Mouse (Mus musculus) cortical plate, adult 2 months (tissue): ENCODE measurements around the gene Cdca3. TPM values are rescaled to one million over a fixed set of nuclear protein-coding genes. Genes with fewer than 3 reads are reported as not detected.

Experiments used
- H3K27ac ChIP-seq: fragments of 200-500 bp; 2 replicates; pipeline ENCODE4 v1.5.1; 2012; ENCODE audit warnings: low read length, control low read depth, inconsistent platforms; ENCODE audit not compliant: insufficient read depth
- H3K4me1 ChIP-seq: fragments of 200-500 bp; 2 replicates; pipeline ENCODE4 v1.6.1; 2011; ENCODE audit warnings: low read length; ENCODE audit not compliant: control insufficient read depth, insufficient read depth
- H3K4me3 ChIP-seq: fragments of 200-500 bp; 2 replicates; pipeline ENCODE4 v1.5.1; 2011; ENCODE audit warnings: mild to moderate bottlenecking, low read length, control low read depth; ENCODE audit not compliant: insufficient read depth
- CTCF ChIP-seq: fragments of 200-500 bp; IDR thresholded peaks from 2 replicates; pipeline ENCODE4 v1.5.1; 2011; ENCODE audit warnings: mild to moderate bottlenecking, control low read depth, low read length; ENCODE audit not compliant: insufficient read depth; ENCODE audit errors: extremely low read depth
- POLR2A ChIP-seq: fragments of 200-500 bp; IDR thresholded peaks from 2 replicates; pipeline ENCODE4 v1.6.1; 2011; ENCODE audit warnings: mild to moderate bottlenecking, low read length, control low read depth; ENCODE audit not compliant: insufficient read depth; ENCODE audit errors: extremely low read depth
- polyA plus RNA-seq: library from polyadenylated mRNA; depleted of rRNA; stranded (reverse); fragments of >200 nt; gene quantifications from 2 replicates; pipeline ENCODE4 v1.2.3, GENCODE M21; 2012

Cdca3 gene
- polyA plus RNA-seq, 1 experiment = 2.3 TPM

DNA sequence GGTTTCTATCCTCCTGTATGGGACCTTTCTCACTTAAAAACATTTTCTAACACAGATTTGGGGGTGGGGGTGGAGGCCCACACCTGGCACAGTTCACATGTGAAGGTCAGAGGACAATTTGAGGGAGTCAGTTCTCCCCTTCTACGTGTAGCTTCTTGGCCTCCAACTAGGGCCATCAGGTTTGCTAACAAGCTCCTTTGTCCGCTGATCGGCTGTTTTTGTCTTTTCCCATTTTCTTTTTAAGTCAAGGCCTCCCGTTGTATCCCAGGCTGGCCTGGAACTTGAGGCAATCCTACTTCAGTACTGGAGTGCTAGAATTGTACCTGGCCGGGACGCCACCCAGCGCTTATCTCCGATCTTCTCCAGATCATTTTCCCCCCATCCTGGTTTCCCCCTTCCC, 2.3 kb downstream of the Cdca3 start:
- Histone ChIP-seq H3K4me1 (no peaks in the 10 kb centered on the region), H3K27ac (no peak overlapping the region), H3K4me3 (no peak overlapping the region)
- no peak for TF ChIP-seq POLR2A
- no peak for TF ChIP-seq CTCF

DNA sequence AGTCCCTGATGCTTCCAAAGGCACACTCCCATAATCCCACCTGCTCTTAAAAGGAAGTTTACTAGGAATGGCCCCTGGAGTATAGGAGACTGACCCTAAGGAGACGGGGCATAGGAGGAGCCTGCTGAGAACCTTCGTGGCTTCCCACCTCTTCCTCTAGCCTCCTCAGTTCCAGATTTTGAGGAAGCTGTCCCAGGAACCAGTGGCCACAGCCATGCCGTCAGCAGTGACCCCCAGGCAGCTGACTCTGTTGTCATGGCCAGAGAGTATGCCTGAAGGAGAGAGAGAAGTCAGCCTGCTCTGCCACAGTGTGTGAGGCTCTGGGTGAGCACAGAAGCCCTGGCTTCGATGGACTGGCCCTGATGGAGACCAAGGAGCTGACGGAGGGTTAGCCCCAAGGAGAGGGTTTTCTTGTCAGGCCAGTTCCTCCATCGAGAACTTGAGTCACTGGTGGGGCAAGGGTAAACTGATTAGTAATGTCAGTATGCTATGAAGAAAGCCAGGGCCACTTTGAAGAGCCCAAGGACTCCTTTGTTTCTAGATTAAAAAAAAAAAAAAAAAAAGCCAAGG, 5.2 kb downstream of the Cdca3 start:
- no peak for TF ChIP-seq CTCF
- Histone ChIP-seq H3K27ac (no peak overlapping the region), H3K4me1 (no peaks in the 10 kb centered on the region), H3K4me3 (no peak overlapping the region)

DNA sequence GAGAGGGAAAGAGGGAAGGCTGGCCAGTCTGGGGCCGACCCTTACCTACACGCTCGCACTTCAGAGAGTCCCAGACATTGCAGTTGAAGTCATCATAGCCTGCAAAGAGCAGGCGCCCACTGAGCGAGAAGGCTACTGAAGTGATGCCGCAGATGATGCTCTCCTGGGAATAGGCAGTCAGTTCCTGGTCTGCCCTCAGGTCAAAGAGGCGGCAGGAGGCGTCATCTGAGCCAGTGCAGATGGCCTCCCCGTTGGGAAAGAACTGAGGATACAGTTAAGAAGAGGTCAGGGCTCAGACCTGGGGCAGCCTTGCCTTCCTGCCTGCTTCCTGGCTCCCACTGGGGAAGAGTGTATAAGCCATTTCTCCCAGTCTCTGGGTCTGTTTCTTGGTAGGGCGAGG, 6.2 kb downstream of the Cdca3 start:
- TF ChIP-seq POLR2A (no peak), CTCF (no peak)
- H3K4me3 ChIP-seq = no peak overlapping the region
- H3K4me1 ChIP-seq = no peaks in the 10 kb centered on the region
- H3K27ac ChIP-seq = no peak overlapping the region

DNA sequence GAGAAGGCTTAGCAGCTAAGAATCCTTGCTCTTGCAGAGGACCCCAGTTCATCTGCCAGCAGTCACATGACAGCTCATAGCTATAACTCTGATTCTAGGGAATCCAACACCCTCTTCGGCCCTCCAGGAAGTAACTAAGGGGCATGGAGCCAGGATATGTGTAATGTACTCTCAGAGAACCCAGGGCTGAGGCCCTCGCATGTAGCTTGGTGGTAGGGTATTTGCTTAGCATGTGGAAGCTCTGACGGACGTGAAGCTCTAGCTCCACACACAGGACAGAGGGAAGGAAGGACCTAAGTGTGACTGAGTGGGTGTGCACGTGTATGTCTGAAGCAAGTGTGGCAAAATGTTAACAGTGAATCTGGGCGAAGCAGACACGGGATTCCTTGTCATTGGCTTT, 7.1 kb downstream of the Cdca3 start:
- TF ChIP-seq POLR2A (no peak), CTCF (no peak)
- no peak overlapping the region for H3K27ac ChIP-seq
- no peaks in the 10 kb centered on the region for H3K4me1 ChIP-seq
- no peak overlapping the region for H3K4me3 ChIP-seq

DNA sequence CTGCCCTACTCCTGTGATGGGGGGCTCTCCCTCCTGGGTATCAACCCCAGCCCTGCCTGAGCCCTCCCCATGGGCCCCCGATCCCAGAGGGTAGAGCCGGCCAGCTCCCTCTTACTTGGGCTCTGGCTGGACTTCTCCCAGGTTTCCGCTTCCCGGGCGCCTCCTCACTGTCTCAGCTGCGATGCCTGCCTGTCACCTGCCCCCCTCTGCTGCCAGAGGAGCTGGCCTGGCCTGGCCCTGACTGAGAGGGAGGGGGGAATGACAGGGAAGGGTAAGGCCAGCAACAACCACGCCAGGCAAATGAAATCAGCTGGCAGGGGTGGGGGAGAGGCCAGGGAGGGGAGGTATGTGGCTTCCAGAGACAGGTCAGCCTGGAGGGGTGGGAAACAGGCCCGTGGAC, 10.5 kb downstream of the Cdca3 start:
- H3K4me3 ChIP-seq = no peak overlapping the region
- no peak overlapping the region for H3K27ac ChIP-seq
- TF ChIP-seq CTCF (no peak), POLR2A (no peak)
- no peaks in the 10 kb centered on the region for H3K4me1 ChIP-seq

DNA sequence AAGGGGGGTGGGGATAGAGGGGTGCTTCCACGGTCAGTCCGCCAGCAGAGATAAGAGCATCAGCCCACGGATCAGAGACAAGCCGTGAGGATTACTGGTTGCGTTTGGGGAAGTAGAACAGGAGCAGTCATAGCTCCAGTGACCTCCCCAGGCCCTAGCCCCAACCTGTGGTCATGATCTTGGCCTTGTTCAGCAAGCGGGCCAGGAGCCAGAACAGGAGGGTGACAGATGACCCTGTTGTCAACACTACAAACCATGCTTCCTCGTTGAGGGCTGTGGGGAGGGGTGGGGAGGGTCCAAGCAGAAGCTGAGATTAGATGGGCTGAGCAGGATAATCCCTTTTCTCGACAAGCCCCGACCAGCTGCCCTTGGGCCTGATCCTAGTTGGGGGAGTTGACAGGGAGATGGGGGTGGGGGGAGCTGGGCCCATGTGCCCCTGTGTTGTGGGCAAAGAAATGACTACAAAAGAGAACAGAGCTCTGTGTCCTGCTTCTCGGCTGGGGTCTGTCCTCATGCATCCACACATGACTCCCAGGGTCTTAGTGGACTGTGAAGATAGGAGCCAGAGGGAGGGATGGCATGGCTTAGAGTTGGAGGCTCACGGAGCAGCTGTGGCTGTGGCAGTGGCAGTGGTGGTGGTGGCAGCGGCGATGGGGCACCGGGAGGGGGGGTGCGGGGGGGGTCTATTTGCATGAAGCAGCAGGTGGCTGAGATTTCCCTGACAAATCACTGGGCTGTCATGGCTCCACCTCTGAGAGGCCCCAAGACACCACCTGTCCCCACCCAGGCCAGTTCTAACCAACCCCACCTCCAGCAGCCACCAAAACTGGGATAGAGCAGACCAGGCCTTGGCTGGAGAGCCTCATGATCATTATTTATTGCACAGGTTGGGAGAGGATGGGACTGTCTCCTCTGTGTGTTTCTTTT, 11.2 kb downstream of the Cdca3 start, which contains the start of gene Gnb3:
Gnb3 (minus strand) TSS at position 35 of the 927 bp plus-strand sequence.
- TF ChIP-seq CTCF (no peak), POLR2A (no peak)
- no peak within 1 kb of the TSS for H3K27ac ChIP-seq
- no peak within 1 kb of the TSS for H3K4me3 ChIP-seq
- H3K4me1 ChIP-seq = no peaks in the 10 kb centered on the region

DNA sequence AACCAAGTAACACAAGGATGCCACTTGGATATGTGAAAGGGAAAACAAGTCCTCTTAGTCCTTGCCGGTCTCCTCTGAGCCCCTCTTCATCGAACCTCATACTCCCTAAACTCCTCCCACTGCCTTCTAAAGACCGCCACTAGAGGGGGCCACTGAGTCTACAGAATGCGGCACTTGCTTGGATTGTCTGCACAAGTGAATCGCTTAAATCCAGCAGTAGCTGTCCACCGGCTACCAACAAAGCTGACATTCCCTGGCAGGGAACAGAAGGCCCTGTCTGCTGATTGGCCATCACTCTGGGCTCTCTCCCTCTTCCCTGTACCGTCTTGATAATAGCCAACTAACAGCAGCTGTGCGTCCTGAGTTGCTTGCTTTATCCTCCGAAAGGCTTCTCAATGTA, 18.0 kb downstream of the Cdca3 start:
- Histone ChIP-seq H3K4me1 (no peaks in the 10 kb centered on the region), H3K4me3 (no peak overlapping the region), H3K27ac (no peak overlapping the region)
- TF ChIP-seq CTCF (peak; percentile 94), POLR2A (no peak)

DNA sequence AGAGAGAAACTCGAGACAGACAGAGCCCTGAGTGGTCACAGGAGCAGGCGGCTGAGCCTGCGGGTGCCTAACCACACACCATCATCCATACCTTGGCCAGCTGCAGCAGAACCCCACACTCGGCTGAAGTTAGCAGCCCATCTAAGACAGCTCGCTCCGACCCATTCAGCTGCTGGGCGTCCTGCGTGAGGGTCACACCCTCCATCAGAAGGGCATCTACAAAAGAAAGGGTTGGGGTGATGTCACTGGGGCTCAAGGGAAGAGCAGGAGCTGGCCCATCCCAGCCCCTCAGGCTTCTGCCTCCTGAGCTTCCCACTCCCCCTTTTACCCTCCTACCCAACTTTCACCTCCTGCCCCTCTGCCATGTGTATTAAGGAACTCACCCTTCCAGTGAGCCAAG, 21.2 kb downstream of the Cdca3 start:
- Histone ChIP-seq H3K4me1 (no peaks in the 10 kb centered on the region), H3K27ac (no peak overlapping the region), H3K4me3 (no peak overlapping the region)
- TF ChIP-seq POLR2A (no peak), CTCF (no peak)

DNA sequence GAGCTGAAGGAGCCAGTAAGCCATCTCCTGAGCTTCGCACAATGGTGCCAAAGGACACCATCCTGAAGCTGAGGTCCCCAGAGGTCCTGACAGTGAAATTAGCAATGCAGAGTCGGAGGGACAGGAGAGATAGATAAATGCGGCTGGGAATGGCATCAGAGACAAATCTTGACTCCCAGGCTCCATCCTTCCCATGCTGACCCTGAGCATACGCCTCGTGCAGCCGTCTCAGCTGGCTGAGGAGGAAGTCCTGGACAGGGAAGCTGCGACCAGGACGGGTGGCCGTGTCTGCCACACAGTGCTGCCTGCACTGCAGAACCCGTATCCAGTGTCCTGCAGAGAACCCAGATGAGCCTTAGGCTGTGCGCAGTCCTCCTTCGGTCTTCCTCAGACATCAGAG, 25.3 kb downstream of the Cdca3 start:
- no peak for TF ChIP-seq POLR2A
- no peak for TF ChIP-seq CTCF
- Histone ChIP-seq H3K4me3 (no peak overlapping the region), H3K27ac (no peak overlapping the region), H3K4me1 (no peaks in the 10 kb centered on the region)

DNA sequence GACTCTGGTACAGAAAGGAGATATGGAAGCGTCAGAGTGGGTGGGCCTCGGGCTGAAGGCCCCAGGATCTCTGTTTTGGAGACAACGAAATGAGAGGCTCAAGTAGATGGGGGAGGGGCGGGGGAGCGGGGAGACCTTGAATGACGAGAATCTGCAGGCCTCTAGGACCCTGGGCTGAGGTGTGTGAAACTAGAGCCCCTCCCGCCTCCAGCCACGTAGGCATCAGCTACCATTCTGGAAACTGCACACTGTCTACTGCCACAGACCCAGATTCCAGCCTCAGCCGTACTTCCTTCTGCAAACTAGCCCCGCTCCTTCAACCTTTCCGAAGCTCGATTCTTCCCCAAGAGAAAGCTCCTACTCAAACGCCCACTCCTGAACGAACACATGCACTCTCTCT, 27.0 kb downstream of the Cdca3 start:
- TF ChIP-seq CTCF (no peak), POLR2A (peak; percentile 71; the same call in 1 of the 2 replicates)
- H3K4me1 ChIP-seq = peaks cover 3% of the 10 kb centered on the region
- H3K4me3 ChIP-seq = peak overlapping the region; percentile 36
- no peak overlapping the region for H3K27ac ChIP-seq
